Mouse (Mus musculus) T-helper 2 cell (primary cell): Measurements from ENCODE around the gene Ino80.

Source experiments
- in situ Hi-C: fragments of 300-600 bp; cut with MboI, MseI; formaldehyde crosslinking; loops from one replicate; pipeline ENCODE4 v1.15.1; 2025; ENCODE audit warnings: high pct_unique_total_duplicates

Gene Ino80

GRCm38 (mm10) chr2:119355651-119356050, 121.8 kb downstream of the Ino80 start:
- in situ Hi-C loops: no loop called here

GRCm38 (mm10) chr2:119355089-119355488, 122.4 kb downstream of the Ino80 start:
- in situ Hi-C loops: no loop called here

DNA sequence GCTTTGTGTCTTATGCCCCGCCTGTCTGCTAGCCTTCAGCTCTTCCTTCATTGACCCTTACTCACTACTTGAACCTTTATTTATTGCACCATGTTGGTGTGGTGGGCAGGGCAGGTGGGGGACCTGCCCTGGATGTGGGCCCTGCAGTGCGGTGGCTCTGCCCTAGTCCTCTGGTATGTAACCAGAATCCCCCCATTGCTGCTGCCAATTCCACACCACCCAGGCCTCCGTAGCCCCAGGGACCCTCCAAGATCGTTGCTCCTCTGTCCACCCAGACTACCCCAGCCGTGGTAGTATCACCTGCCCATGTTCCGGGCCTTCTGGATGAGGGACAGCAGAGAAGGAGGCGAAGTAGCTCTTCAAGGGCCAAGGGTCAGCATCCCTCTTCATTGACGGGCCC, 123.8 kb downstream of the Ino80 start:
- in situ Hi-C loops: no loop called here

DNA sequence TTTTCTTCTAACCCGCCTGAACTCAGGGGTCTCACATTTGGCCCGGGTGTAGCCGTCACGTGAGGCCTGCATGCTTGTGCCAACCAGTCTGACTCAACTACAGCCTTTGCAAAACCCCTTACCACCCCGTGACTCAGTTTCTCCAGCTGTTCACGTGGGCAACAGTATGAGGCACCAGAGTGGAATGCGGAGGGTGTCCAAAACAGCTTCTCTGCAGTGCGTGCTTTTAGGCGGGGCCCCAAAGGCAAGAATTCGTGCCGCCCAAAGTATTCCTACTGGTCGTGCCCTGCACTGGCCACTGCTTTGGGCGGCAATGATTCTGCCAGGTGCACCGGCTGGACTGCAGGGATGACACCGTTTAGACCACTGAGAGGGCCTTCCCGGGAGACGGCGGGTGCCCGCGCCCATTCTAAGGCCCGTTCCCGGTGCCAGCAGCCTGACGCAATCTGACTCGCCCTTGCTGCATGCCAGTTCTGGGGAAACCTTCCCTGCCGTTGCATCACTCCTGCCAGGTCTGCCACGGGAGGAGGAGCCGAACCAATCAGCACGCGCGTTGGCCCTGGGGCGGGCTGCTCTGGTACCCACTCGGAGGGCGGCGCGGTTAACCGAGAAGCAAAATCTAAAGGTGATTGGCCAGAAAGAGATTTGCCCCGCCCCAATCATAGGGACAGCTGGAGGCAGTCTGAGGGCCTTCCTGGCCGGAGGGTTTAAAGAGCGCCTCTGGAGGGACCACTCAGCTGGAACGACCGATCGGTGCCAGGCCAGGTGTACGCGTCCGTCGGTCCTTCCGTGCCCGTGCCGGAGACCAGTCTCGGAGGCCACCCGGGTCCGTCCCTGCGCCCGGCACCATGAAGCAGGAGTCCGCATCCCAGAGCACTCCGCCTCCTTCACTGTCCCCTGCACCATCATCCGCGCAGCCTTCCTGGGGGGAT, 126.7 kb downstream of the Ino80 start, which contains the start of gene Chac1:
Gene Chac1 (plus strand): TSS at position 675 of the 932 bp plus-strand sequence.
- in situ Hi-C loops: no loop called here

- in situ Hi-C loops: no loop called here
Observed at GRCm38 (mm10) chr2:119344537-119345138, 132.8 kb downstream of the Ino80 start.

DNA sequence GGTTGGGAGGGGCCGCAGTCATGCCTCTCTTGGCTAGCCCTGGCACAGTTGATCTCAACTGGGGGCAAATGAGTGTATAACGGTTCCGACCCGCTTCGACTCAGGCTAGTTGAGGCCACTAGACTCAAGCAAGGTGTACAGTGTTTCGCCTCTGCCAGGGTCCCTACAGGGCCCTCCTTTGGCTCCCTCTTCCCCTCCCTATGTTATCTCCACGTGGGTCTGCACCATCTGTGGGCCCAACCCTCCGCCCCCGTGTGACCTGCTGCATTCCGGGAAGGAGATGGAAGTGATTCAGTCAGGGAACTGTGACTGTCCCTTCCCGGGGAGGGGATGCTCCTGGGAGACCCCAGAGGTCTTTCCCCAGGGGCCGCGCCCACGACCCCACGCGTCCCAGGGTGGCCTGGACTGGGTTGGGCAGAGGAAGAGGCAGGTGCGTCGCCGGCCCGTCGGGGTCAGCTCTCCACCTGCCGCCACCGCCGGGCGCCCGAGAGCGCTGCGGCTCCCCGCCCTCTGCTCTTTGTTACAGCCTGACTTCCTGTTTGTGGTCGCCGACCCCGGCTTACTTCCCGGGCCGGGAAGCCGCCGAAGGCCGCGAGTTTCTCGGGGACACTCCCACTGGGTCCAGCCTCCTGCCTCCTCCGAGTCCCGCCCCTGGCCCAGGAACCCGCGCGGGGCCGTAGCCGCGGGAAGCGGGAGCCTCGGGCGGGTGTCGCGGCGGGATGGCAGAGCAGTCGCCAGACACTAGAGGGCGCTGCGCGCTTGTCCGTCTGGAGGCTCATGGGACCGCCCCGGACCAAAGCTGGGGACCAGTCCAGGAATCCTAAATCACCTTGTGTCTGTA, 139.8 kb downstream of the Ino80 start:
- in situ Hi-C loops: no loop called here

GRCm38 (mm10) chr2:119336470-119336869, 141.0 kb downstream of the Ino80 start:
- in situ Hi-C loops: no loop called here

DNA sequence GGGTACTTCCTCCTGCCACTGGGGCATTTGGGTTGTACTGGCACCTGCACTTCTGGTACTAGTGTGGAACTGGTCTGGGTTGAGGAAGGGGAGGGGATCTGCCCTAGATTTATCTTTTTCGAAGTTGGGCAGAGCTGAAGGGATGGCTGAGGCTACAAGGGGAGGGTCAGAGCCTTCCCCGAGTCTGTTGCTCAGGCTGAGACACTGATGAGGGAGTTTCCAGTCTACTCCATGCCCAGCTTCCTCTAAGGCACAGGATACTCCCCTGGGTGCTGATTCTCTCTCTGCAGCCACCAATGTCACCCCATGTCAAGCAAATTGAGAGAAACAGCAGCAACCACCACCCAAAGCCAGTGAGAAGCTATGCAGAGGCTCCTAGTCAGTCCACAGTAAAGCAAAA, 141.5 kb downstream of the Ino80 start:
- in situ Hi-C loops: no loop called here

GRCm38 (mm10) chr2:119335535-119335934, 142.0 kb downstream of the Ino80 start:
- in situ Hi-C loops: no loop called here

- in situ Hi-C loops: no loop called here
Observed at GRCm38 (mm10) chr2:119334964-119335525, 142.4 kb downstream of the Ino80 start.

GRCm38 (mm10) chr2:119334135-119334534, 143.4 kb downstream of the Ino80 start:
- in situ Hi-C loops: no loop called here

DNA sequence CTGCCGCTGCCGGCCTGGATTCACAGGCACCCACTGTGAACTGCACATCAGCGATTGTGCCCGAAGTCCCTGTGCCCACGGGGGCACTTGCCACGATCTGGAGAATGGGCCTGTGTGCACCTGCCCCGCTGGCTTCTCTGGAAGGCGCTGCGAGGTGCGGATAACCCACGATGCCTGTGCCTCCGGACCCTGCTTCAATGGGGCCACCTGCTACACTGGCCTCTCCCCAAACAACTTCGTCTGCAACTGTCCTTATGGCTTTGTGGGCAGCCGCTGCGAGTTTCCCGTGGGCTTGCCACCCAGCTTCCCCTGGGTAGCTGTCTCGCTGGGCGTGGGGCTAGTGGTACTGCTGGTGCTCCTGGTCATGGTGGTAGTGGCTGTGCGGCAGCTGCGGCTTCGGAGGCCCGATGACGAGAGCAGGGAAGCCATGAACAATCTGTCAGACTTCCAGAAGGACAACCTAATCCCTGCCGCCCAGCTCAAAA, 145.3 kb downstream of the Ino80 start:
- in situ Hi-C loops: no loop called here

DNA sequence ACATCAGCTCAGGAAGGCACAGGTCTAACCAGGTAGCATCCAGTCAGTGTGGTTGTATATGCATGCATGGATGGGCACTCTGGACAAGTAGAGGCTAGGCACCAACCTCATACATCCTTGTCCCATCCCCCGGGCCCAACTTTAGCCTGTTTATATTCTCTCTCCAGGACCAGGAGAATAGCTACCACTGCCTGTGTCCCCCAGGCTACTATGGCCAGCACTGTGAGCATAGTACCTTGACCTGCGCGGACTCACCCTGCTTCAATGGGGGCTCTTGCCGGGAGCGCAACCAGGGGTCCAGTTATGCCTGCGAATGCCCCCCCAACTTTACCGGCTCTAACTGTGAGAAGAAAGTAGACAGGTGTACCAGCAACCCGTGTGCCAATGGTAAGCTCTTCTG, 146.7 kb downstream of the Ino80 start:
- in situ Hi-C loops: no loop called here

GRCm38 (mm10) chr2:119329123-119329817, 148.2 kb downstream of the Ino80 start:
- in situ Hi-C loops: no loop called here

DNA sequence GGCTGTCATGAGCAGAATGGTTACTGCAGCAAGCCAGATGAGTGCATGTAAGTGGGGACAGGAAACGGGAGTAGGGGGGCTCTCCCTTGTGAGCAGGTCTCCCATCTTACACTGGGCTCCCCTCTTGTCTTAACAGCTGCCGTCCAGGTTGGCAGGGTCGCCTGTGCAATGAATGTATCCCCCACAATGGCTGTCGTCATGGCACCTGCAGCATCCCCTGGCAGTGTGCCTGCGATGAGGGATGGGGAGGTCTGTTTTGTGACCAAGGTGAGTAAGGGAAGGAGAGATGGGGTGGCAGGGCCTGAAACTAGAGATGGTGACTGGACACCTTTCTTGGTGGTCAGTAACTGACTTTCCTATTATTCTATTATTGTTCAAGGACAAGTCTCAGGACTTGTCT, 148.9 kb downstream of the Ino80 start:
- in situ Hi-C loops: no loop called here

DNA sequence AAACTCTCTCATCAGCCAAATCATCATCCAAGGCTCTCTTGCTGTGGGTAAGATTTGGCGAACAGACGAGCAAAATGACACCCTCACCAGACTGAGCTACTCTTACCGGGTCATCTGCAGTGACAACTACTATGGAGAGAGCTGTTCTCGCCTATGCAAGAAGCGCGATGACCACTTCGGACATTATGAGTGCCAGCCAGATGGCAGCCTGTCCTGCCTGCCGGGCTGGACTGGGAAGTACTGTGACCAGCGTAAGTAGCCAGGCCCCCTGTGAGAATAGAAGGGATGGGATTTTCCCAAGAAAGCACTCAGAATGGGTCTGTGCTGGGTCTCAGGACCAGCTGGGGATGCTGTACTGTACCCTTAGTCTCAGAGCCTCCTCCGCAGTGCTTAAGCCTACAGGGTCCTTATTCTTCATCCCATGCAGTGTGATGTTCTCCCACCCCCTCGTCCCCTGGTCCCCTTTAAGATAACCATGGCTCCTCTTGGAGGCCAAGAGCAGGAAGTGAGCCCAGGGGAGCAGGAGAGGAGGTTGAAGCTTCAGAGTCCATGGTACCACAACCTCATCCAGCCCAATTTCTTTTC, 149.5 kb downstream of the Ino80 start:
- in situ Hi-C loops: no loop called here

GRCm38 (mm10) chr2:119327102-119327480, 150.4 kb downstream of the Ino80 start:
- in situ Hi-C loops: no loop called here

GRCm38 (mm10) chr2:119326161-119327101, 151.1 kb downstream of the Ino80 start:
- in situ Hi-C loops: no loop called here

DNA sequence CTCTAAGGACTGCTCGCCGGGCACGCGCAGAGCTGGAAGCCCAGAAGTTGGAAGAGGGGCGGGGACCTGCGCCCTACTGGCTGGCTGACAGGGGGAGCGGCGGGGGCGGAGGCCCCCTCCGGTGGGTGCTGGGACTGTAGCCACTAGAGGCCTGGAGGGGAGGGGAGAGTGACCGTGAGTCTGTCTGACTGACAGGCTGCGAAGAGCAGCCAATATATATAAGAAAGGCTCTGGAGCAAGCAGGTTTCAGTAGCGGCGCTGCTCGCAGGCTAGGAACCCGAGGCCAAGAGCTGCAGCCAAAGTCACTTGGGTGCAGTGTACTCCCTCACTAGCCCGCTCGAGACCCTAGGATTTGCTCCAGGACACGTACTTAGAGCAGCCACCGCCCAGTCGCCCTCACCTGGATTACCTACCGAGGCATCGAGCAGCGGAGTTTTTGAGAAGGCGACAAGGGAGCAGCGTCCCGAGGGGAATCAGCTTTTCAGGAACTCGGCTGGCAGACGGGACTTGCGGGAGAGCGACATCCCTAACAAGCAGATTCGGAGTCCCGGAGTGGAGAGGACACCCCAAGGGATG, 151.8 kb downstream of the Ino80 start, which contains the start of gene Dll4:
Gene Dll4 (plus strand): TSS at position 217 of the 576 bp plus-strand sequence.
- in situ Hi-C loops: no loop called here
